Mouse (Mus musculus): Measurements from ENCODE around the gene Efna5. TPM values are rescaled to one million over a fixed set of nuclear protein-coding genes. Genes with fewer than 3 reads are reported as not detected.

The Efna5 gene
- polyA plus RNA-seq, 1 experiment from 2014 or later: 26.9 TPM

- Histone ChIP-seq H3K36me3 (ENCODE audit: insufficient read depth, low read length) (no peaks in the 10 kb centered on the region), H3K4me1 (ENCODE audit: insufficient read depth, low read length) (no peaks in the 10 kb centered on the region), H3K9ac (replicated peaks; ENCODE audit: low read length) (no peak overlapping the region), H3K27ac (ENCODE audit: low read length) (no peak overlapping the region), H3K9me3 (ENCODE audit: low read length) (no peaks in the 10 kb centered on the region), H3K4me2 (replicated peaks; ENCODE audit: low read depth, low read length) (no peak overlapping the region), H3K27me3 (ENCODE audit: insufficient read depth, low read length) (no peaks in the 10 kb centered on the region), H3K4me3 (ENCODE audit: low read length) (no peak overlapping the region)
- ATAC-seq (ENCODE audit: low FRiP score, low TSS enrichment): no peak
- 53% methylated on average over 6 of the region's 6 CpGs for WGBS
Measured at GRCm38 (mm10) chr17:62580127-62580526, 301.0 kb downstream of the Efna5 start.

- WGBS: 84% methylated on average over 6 of the region's 6 CpGs
- H3K4me3 ChIP-seq (ENCODE audit: low read length): no peak overlapping the region
- no peaks in the 10 kb centered on the region for H3K36me3 ChIP-seq (ENCODE audit: insufficient read depth, low read length)
- no peak overlapping the region for H3K9ac ChIP-seq (replicated peaks; ENCODE audit: low read length)
- no peaks in the 10 kb centered on the region for H3K27me3 ChIP-seq (ENCODE audit: insufficient read depth, low read length)
- no peak overlapping the region for H3K4me2 ChIP-seq (replicated peaks; ENCODE audit: low read depth, low read length)
- H3K9me3 ChIP-seq (ENCODE audit: low read length): no peaks in the 10 kb centered on the region
- H3K4me1 ChIP-seq (ENCODE audit: insufficient read depth, low read length): peaks cover 2% of the 10 kb centered on the region; the same call in 1 of the 2 replicates
- no peak overlapping the region for H3K27ac ChIP-seq (ENCODE audit: low read length)
- no peak for ATAC-seq (ENCODE audit: low FRiP score, low TSS enrichment)
Measured at GRCm38 (mm10) chr17:62579618-62580017, 301.5 kb downstream of the Efna5 start.

GRCm38 (mm10) chr17:62574499-62575265, 306.4 kb downstream of the Efna5 start:
- H3K27ac ChIP-seq (ENCODE audit: low read length): no peak overlapping the region
- H3K4me2 ChIP-seq (replicated peaks; ENCODE audit: low read depth, low read length): no peak overlapping the region
- WGBS: 76% methylated on average over 9 of the region's 9 CpGs
- H3K4me3 ChIP-seq (ENCODE audit: low read length): no peak overlapping the region
- H3K36me3 ChIP-seq (ENCODE audit: insufficient read depth, low read length): no peaks in the 10 kb centered on the region
- H3K9me3 ChIP-seq (ENCODE audit: low read length): no peaks in the 10 kb centered on the region
- no peaks in the 10 kb centered on the region for H3K27me3 ChIP-seq (ENCODE audit: insufficient read depth, low read length)
- H3K9ac ChIP-seq (replicated peaks; ENCODE audit: low read length): no peak overlapping the region
- no peak for ATAC-seq (ENCODE audit: low FRiP score, low TSS enrichment)
- H3K4me1 ChIP-seq (ENCODE audit: insufficient read depth, low read length): peaks cover 5% of the 10 kb centered on the region; the same call in 1 of the 2 replicates

DNA sequence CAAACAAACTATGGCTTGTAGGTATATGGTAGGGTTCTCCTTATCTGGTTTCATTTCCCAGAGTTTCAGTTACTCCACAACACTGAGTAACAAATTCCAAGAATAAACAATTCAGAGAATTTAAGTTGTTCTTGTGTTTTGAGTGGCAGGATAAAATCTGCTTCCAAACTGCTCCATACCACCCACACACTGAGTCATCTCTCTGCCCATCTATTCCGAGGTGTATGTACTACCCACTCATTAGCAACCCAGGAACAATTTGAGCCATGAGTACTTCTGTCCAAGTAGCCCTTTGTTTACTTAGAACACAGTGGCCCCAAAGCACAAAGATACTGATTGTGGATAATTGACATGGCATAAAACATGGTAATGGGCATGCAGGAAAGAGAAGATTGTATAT, 311.0 kb downstream of the Efna5 start:
- Histone ChIP-seq H3K36me3 (ENCODE audit: insufficient read depth, low read length) (no peaks in the 10 kb centered on the region), H3K9me3 (ENCODE audit: low read length) (no peaks in the 10 kb centered on the region), H3K27me3 (ENCODE audit: insufficient read depth, low read length) (no peaks in the 10 kb centered on the region), H3K4me1 (ENCODE audit: insufficient read depth, low read length) (peaks cover 5% of the 10 kb centered on the region; the same call in 1 of the 2 replicates), H3K9ac (replicated peaks; ENCODE audit: low read length) (no peak overlapping the region), H3K4me2 (replicated peaks; ENCODE audit: low read depth, low read length) (no peak overlapping the region), H3K27ac (ENCODE audit: low read length) (no peak overlapping the region), H3K4me3 (ENCODE audit: low read length) (no peak overlapping the region)
- ATAC-seq (ENCODE audit: low FRiP score, low TSS enrichment): no peak
- WGBS: 77% methylated on average over 1 of the region's 1 CpGs

GRCm38 (mm10) chr17:62568019-62568418, 313.1 kb downstream of the Efna5 start:
- ATAC-seq (ENCODE audit: low FRiP score, low TSS enrichment): no peak

DNA sequence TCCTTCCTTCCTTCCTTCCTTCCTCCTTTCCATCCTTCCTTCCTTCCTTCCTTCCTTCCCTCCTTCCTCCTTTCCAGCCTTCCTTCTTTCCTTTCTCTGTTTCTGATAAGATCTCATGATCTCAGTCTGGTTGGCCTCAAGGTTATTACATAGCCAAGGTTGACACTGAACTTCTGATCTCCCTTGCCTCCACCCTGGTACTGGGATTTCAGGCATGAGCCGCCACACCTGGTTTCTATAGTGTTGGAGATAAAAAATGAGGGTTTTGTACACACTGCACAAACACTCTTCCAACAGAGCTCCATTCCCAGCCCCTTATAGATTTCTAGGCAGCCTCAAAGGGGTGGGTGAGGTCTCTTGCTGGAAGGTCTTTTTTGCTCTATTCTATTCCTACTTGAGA, 315.5 kb downstream of the Efna5 start:
- H3K9me3 ChIP-seq (ENCODE audit: low read length): no peaks in the 10 kb centered on the region
- no peaks in the 10 kb centered on the region for H3K27me3 ChIP-seq (ENCODE audit: insufficient read depth, low read length)
- H3K9ac ChIP-seq (replicated peaks; ENCODE audit: low read length): no peak overlapping the region
- no peaks in the 10 kb centered on the region for H3K36me3 ChIP-seq (ENCODE audit: insufficient read depth, low read length)
- H3K4me3 ChIP-seq (ENCODE audit: low read length): no peak overlapping the region
- H3K4me2 ChIP-seq (replicated peaks; ENCODE audit: low read depth, low read length): no peak overlapping the region
- no peak for ATAC-seq (ENCODE audit: low FRiP score, low TSS enrichment)
- WGBS: 89% methylated on average over 1 of the region's 1 CpGs
- H3K4me1 ChIP-seq (ENCODE audit: insufficient read depth, low read length): no peaks in the 10 kb centered on the region
- no peak overlapping the region for H3K27ac ChIP-seq (ENCODE audit: low read length)

More at GRCm38 (mm10) chr17:62568019-62568418, 313.1 kb downstream of the Efna5 start:
- Histone ChIP-seq H3K27ac (ENCODE audit: low read length) (no peak overlapping the region), H3K27me3 (ENCODE audit: insufficient read depth, low read length) (no peaks in the 10 kb centered on the region), H3K4me2 (replicated peaks; ENCODE audit: low read depth, low read length) (no peak overlapping the region), H3K9me3 (ENCODE audit: low read length) (no peaks in the 10 kb centered on the region), H3K4me3 (ENCODE audit: low read length) (no peak overlapping the region), H3K36me3 (ENCODE audit: insufficient read depth, low read length) (no peaks in the 10 kb centered on the region), H3K4me1 (ENCODE audit: insufficient read depth, low read length) (no peaks in the 10 kb centered on the region), H3K9ac (replicated peaks; ENCODE audit: low read length) (no peak overlapping the region)
- 45% methylated on average over 4 of the region's 4 CpGs for WGBS

GRCm38 (mm10) chr17:62562439-62562838, 318.7 kb downstream of the Efna5 start:
- H3K36me3 ChIP-seq (ENCODE audit: insufficient read depth, low read length): no peaks in the 10 kb centered on the region
- WGBS: 55% methylated on average over 7 of the region's 7 CpGs
- no peak for ATAC-seq (ENCODE audit: low FRiP score, low TSS enrichment)
- no peaks in the 10 kb centered on the region for H3K4me1 ChIP-seq (ENCODE audit: insufficient read depth, low read length)
- H3K4me3 ChIP-seq (ENCODE audit: low read length): no peak overlapping the region
- H3K9me3 ChIP-seq (ENCODE audit: low read length): no peaks in the 10 kb centered on the region
- H3K4me2 ChIP-seq (replicated peaks; ENCODE audit: low read depth, low read length): no peak overlapping the region
- no peaks in the 10 kb centered on the region for H3K27me3 ChIP-seq (ENCODE audit: insufficient read depth, low read length)
- no peak overlapping the region for H3K9ac ChIP-seq (replicated peaks; ENCODE audit: low read length)
- H3K27ac ChIP-seq (ENCODE audit: low read length): no peak overlapping the region

DNA sequence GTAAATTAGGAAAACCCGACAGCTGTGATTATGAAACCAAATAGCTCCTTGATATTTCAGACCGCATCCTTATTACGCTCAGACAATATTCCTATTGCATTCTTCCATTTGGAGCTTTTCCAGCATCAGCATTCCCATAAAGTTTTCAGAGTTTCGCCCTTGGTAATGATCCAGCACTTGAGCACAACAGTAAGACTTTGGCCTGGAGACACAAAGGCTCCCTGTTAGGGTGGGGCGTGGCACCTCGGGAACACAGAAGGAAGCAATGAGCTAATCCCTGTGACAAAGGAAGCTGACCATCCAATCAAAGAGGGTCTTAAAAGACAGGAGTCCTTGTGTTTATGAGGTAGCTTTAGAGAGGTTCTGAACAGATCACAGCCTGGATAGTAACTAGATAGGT, 323.9 kb downstream of the Efna5 start:
- 80% methylated on average over 6 of the region's 6 CpGs for WGBS
- H3K4me1 ChIP-seq (ENCODE audit: insufficient read depth, low read length): no peaks in the 10 kb centered on the region
- H3K27me3 ChIP-seq (ENCODE audit: insufficient read depth, low read length): no peaks in the 10 kb centered on the region
- no peak overlapping the region for H3K9ac ChIP-seq (replicated peaks; ENCODE audit: low read length)
- no peaks in the 10 kb centered on the region for H3K36me3 ChIP-seq (ENCODE audit: insufficient read depth, low read length)
- no peak overlapping the region for H3K4me2 ChIP-seq (replicated peaks; ENCODE audit: low read depth, low read length)
- H3K4me3 ChIP-seq (ENCODE audit: low read length): no peak overlapping the region
- ATAC-seq (ENCODE audit: low FRiP score, low TSS enrichment): no peak
- H3K9me3 ChIP-seq (ENCODE audit: low read length): no peaks in the 10 kb centered on the region
- H3K27ac ChIP-seq (ENCODE audit: low read length): no peak overlapping the region

All from kidney, embryonic 16.5 days (tissue).